Mouse (Mus musculus) gonadal fat pad, adult 2 months (tissue): ENCODE results near the gene Kif21b. TPM values are rescaled to one million over a fixed set of nuclear protein-coding genes. Genes with fewer than 3 reads are reported as not detected.

Source experiments
- polyA plus RNA-seq: library from polyadenylated mRNA; depleted of rRNA; stranded (reverse); fragments of >200 nt; gene quantifications from 2 replicates; pipeline ENCODE4 v1.2.3, GENCODE M21; 2012; rRNA removed

The Kif21b gene
- polyA plus RNA-seq, 1 experiment, result 4.8 TPM

Other genes starting within 250 kb of the Kif21b start
- 2.5 and 3.8 TPM in 2 replicates for gene Pkp1, start 212.2 kb upstream of the Kif21b start, polyA plus RNA-seq
- gene Igfn1, start 125.0 kb upstream of the Kif21b start, polyA plus RNA-seq, result 0.47 and 0.61 TPM in 2 replicates
- gene Tmem9, start 123.2 kb upstream of the Kif21b start, polyA plus RNA-seq, result 89.9 and 107 TPM in 2 replicates
- not detected in 2 replicates for gene Ascl5, start 80.6 kb upstream of the Kif21b start, polyA plus RNA-seq
- 0.09 and 0.30 TPM in 2 replicates for gene Cacna1s, start 78.6 kb upstream of the Kif21b start, polyA plus RNA-seq
- gene Mroh3, start 81.4 kb downstream of the Kif21b start, polyA plus RNA-seq, result 0.16 and 0.70 TPM in 2 replicates
- gene Inava, start 102.9 kb downstream of the Kif21b start, polyA plus RNA-seq, result 14.8 and 15.9 TPM in 2 replicates
- 0.11 TPM in 1 of 2 replicates, not detected in the other for gene Gpr25, start 129.5 kb downstream of the Kif21b start, polyA plus RNA-seq
- 5.5 and 9.2 TPM in 2 replicates for gene Camsap2, start 214.7 kb downstream of the Kif21b start, polyA plus RNA-seq